Mouse (Mus musculus) heart, embryonic 15.5 days (tissue): ENCODE results near the gene Meioc. TPM values are rescaled to one million over a fixed set of nuclear protein-coding genes. Genes with fewer than 3 reads are reported as not detected.
A peak's percentile ranks its signal among the peaks of the same experiment; 100 is the strongest.
"Not testable (repeated sequence)": the region's sequence is repeated elsewhere in the genome, so short reads cannot be mapped to it uniquely, and the experiment has no call there.

ENCODE experiments used
- ATAC-seq: fragments of 200-750 bp; cut with Nextera tagmentation; replicated peaks from 2 replicates; pipeline ENCODE4 v1.8.0; 2017; ENCODE audit warnings: low read depth, moderate TSS enrichment; ENCODE audit not compliant: insufficient number of reproducible peaks, insufficient read depth, low FRiP score
- H3K27ac ChIP-seq: fragments of 300-500 bp; sonication (generic); 2 replicates; pipeline ENCODE4 v1.5.1; 2015; ENCODE audit warnings: mild to moderate bottlenecking, inconsistent platforms
- H3K27me3 ChIP-seq: fragments of 300-500 bp; sonication (generic); 2 replicates; pipeline ENCODE4 v1.6.1; 2015; ENCODE audit warnings: inconsistent platforms
- H3K36me3 ChIP-seq: fragments of 300-500 bp; sonication (generic); 2 replicates; pipeline ENCODE4 v1.6.1; 2015; ENCODE audit warnings: mild to moderate bottlenecking, inconsistent platforms
- H3K4me1 ChIP-seq: fragments of 300-500 bp; sonication (generic); replicated peaks from 2 replicates; pipeline ENCODE4 v1.6.1; 2015; ENCODE audit warnings: inconsistent platforms
- H3K4me2 ChIP-seq: fragments of 300-500 bp; sonication (generic); 2 replicates; pipeline ENCODE4 v1.6.1; 2015; ENCODE audit warnings: inconsistent platforms, mild to moderate bottlenecking, moderate library complexity
- H3K4me3 ChIP-seq: fragments of 300-500 bp; sonication (generic); 2 replicates; pipeline ENCODE4 v1.5.1; 2015; ENCODE audit warnings: mild to moderate bottlenecking, inconsistent platforms
- H3K9ac ChIP-seq: fragments of 300-500 bp; sonication (generic); 2 replicates; pipeline ENCODE4 v1.6.1; 2015; ENCODE audit warnings: mild to moderate bottlenecking, inconsistent platforms
- H3K9me3 ChIP-seq: fragments of 300-500 bp; sonication (generic); replicated peaks from 2 replicates; pipeline ENCODE4 v1.6.1; 2016; ENCODE audit warnings: inconsistent platforms
- WGBS: fragments of 180-500 bp; shearing (Covaris S2); methylation state at CpG from one replicate; pipeline ENCODE4 v1.1.7; 2015; ENCODE audit warnings: mixed read lengths; 5-methylcytosine and 5-hydroxymethylcytosine counted together
- polyA plus RNA-seq: library from polyadenylated mRNA; unstranded; fragments of >200 nt; fragmentation: Nextera tagmentation; extraction: Ambion mirVana; gene quantifications from 2 replicates; pipeline ENCODE4 v1.2.1, GENCODE M21; 2015

Meioc gene
- polyA plus RNA-seq, 1 experiment from 2014 or later = 0.45 TPM

DNA sequence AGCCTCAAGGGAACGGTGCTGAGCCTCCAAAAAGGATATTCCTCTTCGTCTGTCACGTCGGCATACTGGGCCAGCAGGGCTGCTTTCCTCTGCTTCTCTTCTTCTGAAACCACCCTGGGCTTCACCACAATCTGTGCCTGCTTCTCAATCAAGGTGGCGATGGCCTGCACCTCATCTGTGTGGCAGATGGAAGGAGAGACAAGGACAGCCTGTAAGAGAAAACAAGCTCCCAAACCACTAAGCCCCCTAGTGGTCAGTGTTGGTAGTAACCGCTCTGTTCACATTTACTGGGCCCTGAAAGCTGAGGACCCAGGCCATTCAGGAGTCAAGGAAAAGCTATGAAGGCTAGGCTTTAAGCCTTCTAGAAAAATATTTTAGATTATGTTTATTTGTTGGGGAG lies 26.6 kb downstream of the Meioc start:
- Histone ChIP-seq H3K27me3 (no peaks in the 10 kb centered on the region), H3K4me2 (no peak overlapping the region), H3K4me1 (no peaks in the 10 kb centered on the region), H3K9ac (no peak overlapping the region), H3K9me3 (no peaks in the 10 kb centered on the region), H3K4me3 (no peak overlapping the region), H3K36me3 (peaks cover 21% of the 10 kb centered on the region), H3K27ac (no peak overlapping the region)
- WGBS = 67% methylated on average over 6 of the region's 6 CpGs
- no peak for ATAC-seq

DNA sequence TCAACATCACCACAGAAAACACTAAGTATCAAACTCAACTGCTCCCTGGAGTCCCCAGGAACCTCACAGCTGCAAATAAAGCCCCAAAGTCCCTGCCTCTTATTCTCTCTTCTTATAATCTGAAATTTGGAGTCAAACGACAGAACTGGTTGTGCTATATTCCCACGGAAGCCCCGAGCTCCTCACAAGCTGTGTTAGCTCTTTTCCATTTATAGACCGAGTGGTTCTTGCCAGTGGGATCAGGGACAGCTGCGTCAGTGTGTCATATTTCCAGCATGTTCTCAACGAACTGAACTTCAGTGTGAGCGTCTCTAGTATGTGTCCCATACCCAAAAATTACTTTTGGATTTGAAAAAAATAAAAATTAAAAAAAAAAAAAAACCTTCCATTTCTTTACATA lies 31.8 kb downstream of the Meioc start:
- peaks cover 5% of the 10 kb centered on the region; the same call in 1 of the 2 replicates for H3K36me3 ChIP-seq
- H3K4me2 ChIP-seq = no peak overlapping the region
- no peaks in the 10 kb centered on the region for H3K9me3 ChIP-seq
- ATAC-seq = no peak
- H3K27me3 ChIP-seq = no peaks in the 10 kb centered on the region
- peaks cover 17% of the 10 kb centered on the region for H3K4me1 ChIP-seq
- H3K4me3 ChIP-seq = no peak overlapping the region
- no peak overlapping the region for H3K27ac ChIP-seq
- H3K9ac ChIP-seq = no peak overlapping the region
- 90% methylated on average over 7 of the region's 7 CpGs for WGBS

DNA sequence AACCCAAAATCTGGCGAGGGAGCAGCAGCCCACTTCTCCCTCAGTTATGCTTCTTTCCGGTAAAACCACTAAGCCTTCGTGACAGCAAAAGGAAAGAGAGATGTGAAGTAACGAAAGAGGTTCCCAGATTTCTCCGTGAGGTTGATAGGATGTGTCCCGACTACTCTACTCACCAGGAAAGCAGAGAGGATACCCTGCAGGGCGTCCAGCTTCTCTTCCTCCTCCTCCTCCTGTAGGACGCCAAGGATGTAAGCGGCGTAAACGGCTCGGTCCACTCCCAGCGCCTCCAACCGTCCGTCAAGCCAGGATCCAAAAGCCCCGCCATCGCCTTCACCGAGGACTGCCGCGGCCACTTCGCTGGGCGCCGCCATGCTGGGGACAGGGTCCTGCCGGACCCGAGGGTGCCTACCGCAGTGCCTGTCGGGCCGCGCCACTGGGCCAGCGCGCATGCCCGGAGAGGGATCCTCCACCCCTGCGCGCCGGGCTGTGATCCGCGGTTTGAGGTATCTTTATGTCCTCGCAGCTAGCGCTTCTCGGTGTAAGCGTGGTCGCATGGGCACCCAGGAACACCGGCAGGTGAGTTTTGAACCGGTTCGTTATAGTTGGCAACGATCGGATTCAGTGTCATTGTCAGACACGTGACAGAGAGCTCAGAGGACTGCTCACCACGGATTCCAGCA lies 34.0 kb downstream of the Meioc start, which contains the start of gene Ccdc43:
Gene Ccdc43 (minus strand): TSS at position 445 of the 680 bp plus-strand sequence.
- Histone ChIP-seq H3K4me1 (peaks cover 17% of the 10 kb centered on the region), H3K27ac (peak within 1 kb of the TSS; percentile 58), H3K27me3 (no peaks in the 10 kb centered on the region), H3K9ac (peak within 1 kb of the TSS; percentile 85), H3K9me3 (no peaks in the 10 kb centered on the region), H3K4me2 (peak within 1 kb of the TSS; percentile 89), H3K4me3 (peak within 1 kb of the TSS; percentile 86), H3K36me3 (peaks cover 5% of the 10 kb centered on the region; the same call in 1 of the 2 replicates)
- under 1% methylated on average over 49 of the region's 49 CpGs for WGBS
- peak; percentile 94 for ATAC-seq

DNA sequence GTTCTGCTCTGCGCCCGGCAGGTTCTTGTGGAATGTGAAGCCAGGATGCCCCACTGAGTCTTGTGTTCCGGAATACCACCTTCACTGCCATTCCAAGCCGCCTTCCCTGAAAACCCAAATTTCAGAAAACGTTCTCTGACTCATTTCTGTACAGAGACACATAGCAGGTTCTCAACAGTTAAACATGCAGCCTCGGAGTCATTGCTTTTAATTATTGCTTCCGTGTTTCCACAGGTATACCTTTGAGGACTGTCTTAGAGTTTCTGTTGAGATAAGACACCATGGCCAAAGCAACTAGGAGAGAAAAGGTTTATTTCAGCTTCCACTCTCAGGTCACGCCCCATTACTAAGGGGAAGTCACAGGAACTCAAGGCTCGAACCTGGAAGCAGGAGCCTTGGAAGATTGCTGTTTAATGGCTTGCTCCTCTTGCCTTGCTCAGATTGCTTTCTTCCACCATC lies 34.5 kb downstream of the Meioc start:
- no peaks in the 10 kb centered on the region for H3K27me3 ChIP-seq
- H3K9me3 ChIP-seq = no peaks in the 10 kb centered on the region
- H3K4me3 ChIP-seq = peak overlapping the region; percentile 86
- ATAC-seq = no peak
- H3K36me3 ChIP-seq = peaks cover 5% of the 10 kb centered on the region; the same call in 1 of the 2 replicates
- peak overlapping the region; percentile 89 for H3K4me2 ChIP-seq
- H3K27ac ChIP-seq = peak overlapping the region; percentile 58
- peak overlapping the region; percentile 85 for H3K9ac ChIP-seq
- 20% methylated on average over 9 of the region's 9 CpGs for WGBS
- peaks cover 17% of the 10 kb centered on the region for H3K4me1 ChIP-seq

DNA sequence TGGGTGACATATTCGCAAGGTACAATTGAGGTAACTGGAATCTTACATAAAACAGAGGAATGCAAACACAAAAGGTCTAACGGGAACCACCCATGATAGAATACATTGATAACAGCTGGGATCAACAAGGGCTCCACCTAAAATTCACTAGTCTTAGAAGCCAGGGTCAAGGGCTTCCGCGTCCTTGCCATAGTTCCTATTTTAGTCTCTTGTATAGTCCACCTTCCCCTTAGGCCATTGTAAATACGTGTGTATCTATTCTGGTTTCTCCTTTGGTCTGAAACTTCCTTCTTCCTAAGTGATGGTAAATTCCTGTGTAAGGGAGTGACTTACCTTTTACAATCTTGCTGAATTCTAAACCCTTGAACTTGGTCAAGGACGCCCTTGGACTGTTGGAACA lies 38.7 kb downstream of the Meioc start:
- ATAC-seq, H3K36me3 ChIP-seq, H3K9ac ChIP-seq, H3K4me3 ChIP-seq, H3K27ac ChIP-seq, H3K9me3 ChIP-seq, H3K4me1 ChIP-seq, H3K27me3 ChIP-seq, H3K4me2 ChIP-seq: not testable (repeated sequence)
- 86% methylated on average over 6 of the region's 6 CpGs for WGBS

DNA sequence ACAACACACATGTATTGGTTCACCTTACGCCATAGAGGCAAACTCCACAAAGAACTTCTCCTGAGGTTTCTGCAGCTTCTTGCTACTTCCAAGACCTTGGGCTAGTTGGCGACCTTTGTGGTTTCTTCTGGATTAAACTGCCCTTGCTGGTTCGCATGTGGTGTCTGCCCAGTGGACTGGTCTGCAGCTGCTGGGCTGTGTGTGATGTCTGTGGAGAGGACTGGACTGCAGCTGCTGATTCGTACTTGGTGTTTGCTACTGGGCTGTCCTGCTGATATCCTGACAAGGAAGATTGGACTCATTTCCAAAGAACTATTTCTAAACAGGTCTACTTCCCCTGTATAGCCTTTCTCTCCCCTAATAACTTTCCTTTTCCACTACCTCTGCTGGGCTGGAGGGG lies 48.9 kb downstream of the Meioc start:
- H3K36me3 ChIP-seq = no peaks in the 10 kb centered on the region
- no peak overlapping the region for H3K9ac ChIP-seq
- H3K27me3 ChIP-seq = no peaks in the 10 kb centered on the region
- no peak overlapping the region for H3K27ac ChIP-seq
- 82% methylated on average over 4 of the region's 4 CpGs for WGBS
- ATAC-seq = no peak
- no peak overlapping the region for H3K4me3 ChIP-seq
- no peaks in the 10 kb centered on the region for H3K9me3 ChIP-seq
- no peaks in the 10 kb centered on the region for H3K4me1 ChIP-seq
- no peak overlapping the region for H3K4me2 ChIP-seq

DNA sequence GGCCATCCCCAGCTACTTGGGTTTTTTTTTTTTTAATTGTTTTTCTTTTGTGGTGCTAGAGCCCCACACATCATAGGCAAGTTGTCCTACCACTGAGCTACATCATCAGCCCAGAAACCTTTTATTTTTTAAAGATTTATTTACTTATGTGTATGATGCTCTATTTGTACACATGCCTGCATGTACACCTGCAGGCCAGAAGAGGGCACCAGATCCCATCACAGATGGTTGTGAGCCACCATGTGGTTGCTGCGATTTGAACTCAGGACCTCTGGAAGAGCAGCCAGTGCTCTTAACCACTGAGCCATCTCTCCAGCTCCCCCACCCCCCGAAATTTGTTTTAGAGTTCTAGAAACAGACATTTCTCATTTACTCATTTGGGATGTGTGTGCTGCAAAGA lies 51.1 kb downstream of the Meioc start:
- not testable (repeated sequence) for H3K27me3 ChIP-seq, ATAC-seq, H3K36me3 ChIP-seq, H3K9ac ChIP-seq, H3K4me2 ChIP-seq, H3K4me3 ChIP-seq, H3K9me3 ChIP-seq, H3K27ac ChIP-seq, H3K4me1 ChIP-seq
- WGBS = 71% methylated on average over 2 of the region's 2 CpGs

DNA sequence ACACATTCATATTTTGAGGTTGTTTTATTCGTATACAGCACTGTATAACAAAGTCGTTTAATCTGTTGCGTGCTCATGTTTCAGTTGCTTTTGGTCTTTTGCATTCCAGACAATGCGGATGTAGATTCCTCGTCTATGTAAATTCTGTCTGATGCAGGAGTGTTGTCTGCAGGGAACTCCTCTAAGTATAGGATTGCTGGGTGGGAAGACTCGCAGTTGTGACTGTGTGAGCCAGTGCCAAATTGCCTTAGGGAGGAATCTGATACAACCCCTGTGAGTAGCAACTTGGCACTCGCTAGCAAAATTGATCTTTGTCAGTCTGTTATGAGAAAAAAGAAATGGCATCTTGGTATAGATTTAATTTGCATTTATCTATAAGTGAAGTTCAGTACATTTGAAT lies 52.6 kb downstream of the Meioc start:
- no peaks in the 10 kb centered on the region for H3K4me1 ChIP-seq
- ATAC-seq = no peak
- no peak overlapping the region for H3K27ac ChIP-seq
- no peak overlapping the region for H3K4me2 ChIP-seq
- H3K4me3 ChIP-seq = no peak overlapping the region
- no peak overlapping the region for H3K9ac ChIP-seq
- H3K36me3 ChIP-seq = no peaks in the 10 kb centered on the region
- H3K27me3 ChIP-seq = no peaks in the 10 kb centered on the region
- H3K9me3 ChIP-seq = no peaks in the 10 kb centered on the region
- WGBS = 77% methylated on average over 7 of the region's 7 CpGs

DNA sequence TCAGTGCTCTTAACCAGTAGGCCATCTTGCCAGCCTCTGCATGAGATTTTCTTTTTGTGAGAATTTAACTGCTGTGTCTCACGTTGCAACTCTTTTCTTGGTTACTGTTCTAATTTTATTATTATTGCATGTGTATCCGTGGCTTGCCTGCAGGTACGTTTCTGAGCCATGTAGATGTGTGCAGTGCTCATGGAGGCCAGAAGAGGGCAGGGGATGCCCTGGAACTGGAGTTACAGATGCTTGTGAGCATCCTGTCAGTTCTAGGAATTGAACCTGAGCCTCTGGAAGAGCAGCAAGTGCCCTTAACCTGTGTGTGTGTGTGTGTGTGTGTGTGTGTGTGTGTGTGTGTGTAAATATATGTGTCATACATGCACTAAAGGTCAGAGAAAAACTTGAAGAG lies 62.1 kb downstream of the Meioc start:
- no peak for ATAC-seq
- Histone ChIP-seq H3K4me2 (no peak overlapping the region), H3K27ac (no peak overlapping the region), H3K9me3 (no peaks in the 10 kb centered on the region), H3K27me3 (no peaks in the 10 kb centered on the region), H3K9ac (no peak overlapping the region), H3K4me1 (no peaks in the 10 kb centered on the region), H3K36me3 (no peaks in the 10 kb centered on the region), H3K4me3 (no peak overlapping the region)
- 37% methylated on average over 3 of the region's 3 CpGs for WGBS

DNA sequence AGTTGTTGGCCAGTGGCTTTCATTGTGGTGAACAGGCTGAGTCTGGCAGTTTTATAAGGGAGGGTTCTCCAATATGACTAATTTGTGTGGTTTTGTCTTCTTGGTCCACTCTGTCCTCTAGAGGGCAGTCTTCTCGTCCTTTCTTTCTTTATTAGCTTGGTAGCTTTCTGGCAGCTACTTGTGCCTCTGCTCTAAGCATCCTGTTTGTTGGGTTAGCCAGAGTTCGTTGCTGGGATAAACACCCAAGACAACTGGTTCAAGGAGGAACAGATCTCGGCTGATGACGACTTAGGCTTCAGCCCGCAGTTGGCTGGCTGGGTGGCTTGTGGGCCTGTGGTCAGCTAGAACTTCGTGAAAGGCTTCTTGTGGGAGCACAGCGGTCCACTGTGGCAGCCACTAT lies 65.1 kb downstream of the Meioc start:
- no peak overlapping the region for H3K27ac ChIP-seq
- no peaks in the 10 kb centered on the region for H3K27me3 ChIP-seq
- H3K36me3 ChIP-seq = no peaks in the 10 kb centered on the region
- H3K9me3 ChIP-seq = no peaks in the 10 kb centered on the region
- no peak overlapping the region for H3K4me2 ChIP-seq
- 40% methylated on average over 7 of the region's 7 CpGs for whole genome bisulfite sequencing
- no peak for ATAC-seq
- H3K4me3 ChIP-seq = no peak overlapping the region
- H3K4me1 ChIP-seq = no peaks in the 10 kb centered on the region
- H3K9ac ChIP-seq = no peak overlapping the region

DNA sequence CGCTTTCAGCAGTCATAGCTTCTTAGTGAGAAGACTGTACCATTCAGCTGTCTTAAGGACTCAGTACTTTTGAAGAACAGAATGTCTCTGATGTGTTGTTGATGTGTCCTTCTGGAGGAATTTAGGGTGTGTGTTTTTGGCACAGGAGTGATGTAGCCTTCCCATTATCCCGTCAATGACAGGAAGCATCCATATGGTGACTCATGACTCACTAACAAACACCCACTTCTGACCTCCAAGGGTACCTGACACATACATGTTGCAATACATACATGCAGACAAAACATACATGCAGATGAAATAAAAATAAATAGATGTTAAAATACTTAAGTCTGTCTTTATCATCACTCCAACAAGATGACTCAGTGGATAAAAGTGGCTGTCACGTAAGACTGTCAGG lies 66.3 kb downstream of the Meioc start:
- no peaks in the 10 kb centered on the region for H3K4me1 ChIP-seq
- no peaks in the 10 kb centered on the region for H3K9me3 ChIP-seq
- no peaks in the 10 kb centered on the region for H3K27me3 ChIP-seq
- H3K36me3 ChIP-seq = no peaks in the 10 kb centered on the region
- H3K4me3 ChIP-seq = no peak overlapping the region
- no peak overlapping the region for H3K9ac ChIP-seq
- ATAC-seq = no peak
- no peak overlapping the region for H3K4me2 ChIP-seq
- 70% methylated on average over 3 of the region's 3 CpGs for WGBS
- H3K27ac ChIP-seq = no peak overlapping the region

DNA sequence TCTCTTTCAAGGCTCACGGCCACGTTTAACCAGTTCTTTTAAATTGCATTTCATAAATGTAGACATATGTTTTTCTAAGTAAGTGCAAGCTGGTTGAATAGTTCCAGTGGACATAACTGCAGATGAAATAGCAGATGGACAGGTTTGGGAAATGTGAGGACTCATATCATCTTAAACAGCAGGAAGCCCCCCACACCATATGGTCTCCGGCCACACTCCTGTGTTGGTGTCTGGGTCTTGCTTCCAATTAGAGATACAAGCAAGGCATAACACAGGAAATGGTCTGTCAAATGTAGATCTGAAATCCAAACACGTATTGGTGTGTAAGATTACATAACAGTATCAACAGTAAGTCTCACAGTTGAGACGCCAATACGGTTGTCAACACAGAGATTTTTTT lies 67.8 kb downstream of the Meioc start:
- ATAC-seq = no peak
- Histone ChIP-seq H3K4me1 (no peaks in the 10 kb centered on the region), H3K4me3 (no peak overlapping the region), H3K36me3 (no peaks in the 10 kb centered on the region), H3K27me3 (no peaks in the 10 kb centered on the region), H3K4me2 (no peak overlapping the region), H3K9me3 (no peaks in the 10 kb centered on the region), H3K9ac (no peak overlapping the region), H3K27ac (no peak overlapping the region)
- 69% methylated on average over 6 of the region's 6 CpGs for WGBS
